Comparison of ENCODE assay signal across 25 mouse cellular contexts in genomic region chr1:39571653-39572052, GRCm38 (mm10). TPM values are rescaled to one million over a fixed set of nuclear protein-coding genes. Genes with fewer than 3 reads are reported as not detected.
A peak's percentile ranks its signal among the peaks of the same experiment; 100 is the strongest.
DNase-seq lines count a peak whose midpoint lies in the region; ATAC-seq and TF ChIP-seq lines count a peak whose summit lies in the region.
"Had no signal": no experiment of that assay in that cellular context is flagged by ENCODE, and none has a peak within 500 bp of the region (broad histone marks: within the 10 kb centered on the region; RNA-seq: fewer than 3 reads in every experiment).

No protein-coding gene starts in this region.

- 37% methylated on average over 6 of the region's 6 CpGs for WGBS in intestine, embryonic 14.5 days
- 30% methylated on average over 6 of the region's 6 CpGs for WGBS in intestine, embryonic 15.5 days
- 40% methylated on average over 6 of the region's 6 CpGs for WGBS in liver, embryonic 16.5 days (ENCODE audit: insufficient replicate concordance)
- 74% methylated on average over 6 of the region's 6 CpGs for WGBS in midbrain, embryonic 14.5 days

- TF ChIP-seq CTCF in Patski (IDR thresholded peaks at IDR 0.05), result no peak

- POLR2A ChIA-PET in Patski (lab: Charles Lee), result no interaction called here

- CTCF ChIA-PET in Patski (lab: Charles Lee), result interaction anchor here (1.0 to 1.2 kb wide), 2 partner anchors 15 to 25 kb away, joined by 3 to 4 read pairs; no protein-coding TSS in a partner anchor

- H3K9me3 ChIP-seq in intestine, embryonic 14.5 days (ENCODE audit: control insufficient read depth, low read length), result no peaks in the 10 kb centered on the region
- H3K9me3 ChIP-seq in intestine, embryonic 15.5 days, result no peaks in the 10 kb centered on the region
- H3K9me3 ChIP-seq in liver, embryonic 16.5 days (replicated peaks; ENCODE audit: control insufficient read depth, low read length), result no peaks in the 10 kb centered on the region
- H3K9me3 ChIP-seq in midbrain, embryonic 14.5 days (ENCODE audit: control insufficient read depth, low read length), result no peaks in the 10 kb centered on the region
- H3K9me3 ChIP-seq: forebrain, embryonic 12.5 days; hindbrain, embryonic 13.5 days; limb, embryonic 12.5 days; megakaryocyte, embryonic 14.5 days; midbrain, embryonic 13.5 days had no signal

- no peak overlapping the region for H3K4me3 ChIP-seq in intestine, embryonic 14.5 days (ENCODE audit: low read depth, low read length)
- no peak overlapping the region for H3K4me3 ChIP-seq in intestine, embryonic 15.5 days (replicated peaks)
- H3K4me3 ChIP-seq in liver, embryonic 16.5 days (ENCODE audit: low read depth, low read length), result no peak overlapping the region
- H3K4me3 ChIP-seq in midbrain, embryonic 14.5 days (replicated peaks; ENCODE audit: low read depth, low read length), result no peak overlapping the region
- H3K4me3 ChIP-seq: erythroblast, embryonic 14.5 days; forebrain, embryonic 12.5 days; hindbrain, embryonic 13.5 days; limb, embryonic 12.5 days; megakaryocyte, embryonic 14.5 days; midbrain, embryonic 13.5 days had no signal

- ATAC-seq in intestine, embryonic 14.5 days (replicated peaks; ENCODE audit: low FRiP score, low TSS enrichment, low read depth), result no peak
- ATAC-seq in intestine, embryonic 15.5 days, result no peak
- ATAC-seq in Patski, result peak; percentile 52
- peak; percentile 37; the same call in 1 of the 2 replicates for ATAC-seq in liver, embryonic 16.5 days (ENCODE audit: low read depth)
- ATAC-seq in megakaryocyte, adult 5-6 weeks (ENCODE audit: poor library complexity, severe bottlenecking), result no peak
- no peak for ATAC-seq in midbrain, embryonic 14.5 days (ENCODE audit: low FRiP score, low TSS enrichment)
- ATAC-seq: intestine, embryonic 16.5 days; midbrain, embryonic 13.5 days had no signal

- no peak overlapping the region for H3K9ac ChIP-seq in intestine, embryonic 14.5 days (ENCODE audit: low read length)
- no peak overlapping the region for H3K9ac ChIP-seq in intestine, embryonic 15.5 days
- H3K9ac ChIP-seq in liver, embryonic 16.5 days (ENCODE audit: low read depth, low read length), result no peak overlapping the region
- H3K9ac ChIP-seq in midbrain, embryonic 14.5 days (replicated peaks; ENCODE audit: low read length), result no peak overlapping the region
- H3K9ac ChIP-seq: forebrain, embryonic 12.5 days; hindbrain, embryonic 13.5 days; limb, embryonic 12.5 days; lung, embryonic 14.5 days; midbrain, embryonic 13.5 days had no signal

- H3K27ac ChIP-seq in intestine, embryonic 14.5 days (ENCODE audit: low read depth), result no peak overlapping the region
- H3K27ac ChIP-seq in intestine, embryonic 15.5 days, result no peak overlapping the region
- H3K27ac ChIP-seq in liver, embryonic 16.5 days (ENCODE audit: low read length), result 0 out of 2 replicates have a peak overlapping the region, but pooled peaks have one; percentile 22
- H3K27ac ChIP-seq in midbrain, embryonic 14.5 days (replicated peaks; ENCODE audit: low read depth, low read length), result no peak overlapping the region
- H3K27ac ChIP-seq: forebrain, embryonic 12.5 days; hindbrain, embryonic 13.5 days; limb, embryonic 12.5 days; midbrain, embryonic 13.5 days had no signal

- no peaks in the 10 kb centered on the region for H3K36me3 ChIP-seq in intestine, embryonic 14.5 days (ENCODE audit: control insufficient read depth, insufficient read depth, low read length)
- H3K36me3 ChIP-seq in intestine, embryonic 15.5 days, result peaks cover 2% of the 10 kb centered on the region; the same call in 1 of the 2 replicates
- H3K36me3 ChIP-seq in liver, embryonic 16.5 days (ENCODE audit: control insufficient read depth, insufficient read depth), result no peaks in the 10 kb centered on the region; the same call in none of the 2 replicates
- 0 out of 2 replicates have a peak, but pooled peaks cover 4% of the 10 kb centered on the region for H3K36me3 ChIP-seq in midbrain, embryonic 14.5 days (ENCODE audit: control insufficient read depth, insufficient read depth, low read length)
- H3K36me3 ChIP-seq: hindbrain, embryonic 13.5 days; limb, embryonic 12.5 days; midbrain, embryonic 13.5 days had no signal

- H3K4me1 ChIP-seq in intestine, embryonic 14.5 days (replicated peaks; ENCODE audit: control insufficient read depth, insufficient read depth, low read length), result peaks cover 13% of the 10 kb centered on the region
- H3K4me1 ChIP-seq in intestine, embryonic 15.5 days (replicated peaks), result peaks cover 8% of the 10 kb centered on the region; the same call in 1 of the 2 replicates
- H3K4me1 ChIP-seq in liver, embryonic 16.5 days (ENCODE audit: control insufficient read depth, low read depth, low read length), result peaks cover 20% of the 10 kb centered on the region
- peaks cover 15% of the 10 kb centered on the region for H3K4me1 ChIP-seq in midbrain, embryonic 14.5 days (ENCODE audit: control insufficient read depth, insufficient read depth, low read length)

- no peak overlapping the region for H3K4me2 ChIP-seq in intestine, embryonic 14.5 days (ENCODE audit: low read length)
- H3K4me2 ChIP-seq in intestine, embryonic 15.5 days (replicated peaks), result no peak overlapping the region
- H3K4me2 ChIP-seq in liver, embryonic 16.5 days (ENCODE audit: low read depth, low read length), result 0 out of 2 replicates have a peak overlapping the region, but pooled peaks have one; percentile 24
- no peak overlapping the region for H3K4me2 ChIP-seq in midbrain, embryonic 14.5 days (ENCODE audit: low read length)
- H3K4me2 ChIP-seq: forebrain, embryonic 12.5 days; heart, embryonic 11.5 days; hindbrain, embryonic 13.5 days; limb, embryonic 12.5 days; lung, embryonic 14.5 days; midbrain, embryonic 13.5 days had no signal

- in situ Hi-C loops in Patski (cut with MboI; ENCODE audit: low pct_unique_long_range_greater_than_20kb), result loop anchor here (10.0 kb wide), 1 partner anchor 333 kb away; the partner anchor contains the start of gene Map4k4

- no peaks in the 10 kb centered on the region for H3K27me3 ChIP-seq in intestine, embryonic 14.5 days (replicated peaks; ENCODE audit: control insufficient read depth, insufficient read depth, low read length)
- H3K27me3 ChIP-seq in intestine, embryonic 15.5 days (replicated peaks), result no peaks in the 10 kb centered on the region
- H3K27me3 ChIP-seq in Patski, result no peaks in the 10 kb centered on the region
- no peaks in the 10 kb centered on the region for H3K27me3 ChIP-seq in liver, embryonic 16.5 days (ENCODE audit: control insufficient read depth, insufficient read depth, low read depth, low read length)
- no peaks in the 10 kb centered on the region for H3K27me3 ChIP-seq in midbrain, embryonic 14.5 days (ENCODE audit: control insufficient read depth, insufficient read depth, low read length)
- H3K27me3 ChIP-seq: forebrain, embryonic 12.5 days; hindbrain, embryonic 13.5 days; limb, embryonic 12.5 days; megakaryocyte, embryonic 14.5 days; midbrain, embryonic 13.5 days had no signal

- DNase-seq in intestine, embryonic 14.5 days (ENCODE audit: low spot score), result peak; percentile 35
- DNase-seq in CD4-positive helper T cell, adult 2 months (ENCODE audit: low read depth, low spot score), result peak; percentile 16
- peak; percentile 68 for DNase-seq in Patski (ENCODE audit: low read depth, low spot score)
- no peak for DNase-seq in midbrain, embryonic 14.5 days
- DNase-seq: adrenal gland, adult 2 months; cerebellum, adult 11 months; cerebellum, adult 9-11 months; gastrocnemius, postnatal 36 days; heart, postnatal 14 days; kidney, postnatal 36 days; lung, embryonic 14.5 days; retina, postnatal 1 day; right cerebral cortex, postnatal 25 days; spleen, adult 18-20 months had no signal

RNA-seq across cellular contexts. Expression of gene Rnf149, which starts 5.6 kb away (rescaled TPM):
- polyA plus RNA-seq in intestine, embryonic 14.5 days (2014; fragmentation: Nextera tagmentation; extraction: Ambion mirVana), result 39.8 and 44.7 TPM in 2 replicates
- 35.3 and 36.6 TPM in 2 replicates for polyA plus RNA-seq in intestine, embryonic 15.5 days (2015; fragmentation: Nextera tagmentation; extraction: Ambion mirVana)
- 77.9 TPM for polyA plus RNA-seq in Patski (2021)
- polyA plus RNA-seq in liver, embryonic 16.5 days (2015; fragmentation: Nextera tagmentation; extraction: Ambion mirVana), result 13.2 and 15.3 TPM in 2 replicates
- total RNA-seq in megakaryocyte, adult 5-6 weeks (2015), result 56.1 and 61.0 TPM in 2 replicates
- total RNA-seq in megakaryocyte, adult 5-6 weeks (2017), result 69.5 and 70.7 TPM in 2 replicates
- polyA plus RNA-seq in midbrain, embryonic 14.5 days (2014; fragmentation: Nextera tagmentation; extraction: Ambion mirVana), result 21.5 and 25.7 TPM in 2 replicates

RNA-seq across cellular contexts. Expression of gene Cnot11, which starts 36.9 kb away (rescaled TPM):
- 21.7 and 23.4 TPM in 2 replicates for polyA plus RNA-seq in intestine, embryonic 14.5 days (2014; fragmentation: Nextera tagmentation; extraction: Ambion mirVana)
- polyA plus RNA-seq in intestine, embryonic 15.5 days (2015; fragmentation: Nextera tagmentation; extraction: Ambion mirVana), result 20.6 and 21.7 TPM in 2 replicates
- polyA plus RNA-seq in Patski (2021), result 29.1 TPM
- polyA plus RNA-seq in liver, embryonic 16.5 days (2015; fragmentation: Nextera tagmentation; extraction: Ambion mirVana), result 4.5 and 5.6 TPM in 2 replicates
- total RNA-seq in megakaryocyte, adult 5-6 weeks (2015), result 16.9 and 17.9 TPM in 2 replicates
- 18.1 and 20.2 TPM in 2 replicates for total RNA-seq in megakaryocyte, adult 5-6 weeks (2017)
- 16.9 and 21.0 TPM in 2 replicates for polyA plus RNA-seq in midbrain, embryonic 14.5 days (2014; fragmentation: Nextera tagmentation; extraction: Ambion mirVana)

Comparison
In these comparisons a context has a peak if more than half of its experiments do, and no peak if none do; other contexts are left out.
1. ATAC-seq: peak in Patski (single experiment) and liver, embryonic 16.5 days (single experiment); none in intestine, embryonic 14.5 days (single experiment), intestine, embryonic 15.5 days (single experiment), megakaryocyte, adult 5-6 weeks (single experiment) and midbrain, embryonic 14.5 days (single experiment).